Mouse (Mus musculus): ENCODE data around the gene Nop10. TPM values are rescaled to one million over a fixed set of nuclear protein-coding genes. Genes with fewer than 3 reads are reported as not detected.

The Nop10 gene
- polyA plus RNA-seq, 1 experiment = 108 TPM

GRCm38 (mm10) chr2:112247323-112247722 is 14.4 kb upstream of the Nop10 start:
- no peak for TF ChIP-seq CTCF (IDR thresholded peaks at IDR 0.05; ENCODE audit: control insufficient read depth, insufficient read depth, insufficient replicate concordance, low read depth, low read length)
- TF ChIP-seq POLR2A (IDR thresholded peaks at IDR 0.05; ENCODE audit: control insufficient read depth, low read depth, low read length) = no peak
- Histone ChIP-seq H3K27ac (ENCODE audit: control insufficient read depth, insufficient read depth, low read depth, low read length) (no peak overlapping the region), H3K4me3 (ENCODE audit: control insufficient read depth, low read depth, low read length) (no peak overlapping the region), H3K36me3 (ENCODE audit: control insufficient read depth, insufficient read depth, low read length) (no peaks in the 10 kb centered on the region; the same call in 1 of the 2 replicates), H3K27me3 (ENCODE audit: control insufficient read depth, insufficient read depth, low read length) (no peaks in the 10 kb centered on the region), H3K4me1 (ENCODE audit: control insufficient read depth, insufficient read depth, low read length) (no peaks in the 10 kb centered on the region)

GRCm38 (mm10) chr2:112249780-112250453 is 11.8 kb upstream of the Nop10 start:
- no peaks in the 10 kb centered on the region; the same call in 1 of the 2 replicates for H3K36me3 ChIP-seq (ENCODE audit: control insufficient read depth, insufficient read depth, low read length)
- no peak overlapping the region for H3K27ac ChIP-seq (ENCODE audit: control insufficient read depth, insufficient read depth, low read depth, low read length)
- no peak for TF ChIP-seq CTCF (IDR thresholded peaks at IDR 0.05; ENCODE audit: control insufficient read depth, insufficient read depth, insufficient replicate concordance, low read depth, low read length)
- TF ChIP-seq POLR2A (IDR thresholded peaks at IDR 0.05; ENCODE audit: control insufficient read depth, low read depth, low read length) = no peak
- H3K4me3 ChIP-seq (ENCODE audit: control insufficient read depth, low read depth, low read length) = no peak overlapping the region
- no peaks in the 10 kb centered on the region for H3K4me1 ChIP-seq (ENCODE audit: control insufficient read depth, insufficient read depth, low read length)
- H3K27me3 ChIP-seq (ENCODE audit: control insufficient read depth, insufficient read depth, low read length) = no peaks in the 10 kb centered on the region

- Histone ChIP-seq H3K4me1 (ENCODE audit: control insufficient read depth, insufficient read depth, low read length) (peaks cover 11% of the 10 kb centered on the region), H3K4me3 (ENCODE audit: control insufficient read depth, low read depth, low read length) (no peak overlapping the region), H3K27me3 (ENCODE audit: control insufficient read depth, insufficient read depth, low read length) (no peaks in the 10 kb centered on the region), H3K27ac (ENCODE audit: control insufficient read depth, insufficient read depth, low read depth, low read length) (no peak overlapping the region), H3K36me3 (ENCODE audit: control insufficient read depth, insufficient read depth, low read length) (no peaks in the 10 kb centered on the region)
- TF ChIP-seq CTCF (IDR thresholded peaks at IDR 0.05; ENCODE audit: control insufficient read depth, insufficient read depth, insufficient replicate concordance, low read depth, low read length) (no peak), POLR2A (IDR thresholded peaks at IDR 0.05; ENCODE audit: control insufficient read depth, low read depth, low read length) (no peak)
Observed at GRCm38 (mm10) chr2:112254675-112255515, 6.8 kb upstream of the Nop10 start.

GRCm38 (mm10) chr2:112259241-112259962 is 2.3 kb upstream of the Nop10 start, which contains the start of gene Nutm1:
Gene Nutm1, minus strand, starts transcription at chr2:112259291.
- peak within 1 kb of the TSS; percentile 65 for H3K4me3 ChIP-seq (ENCODE audit: control insufficient read depth, low read depth, low read length)

GRCm38 (mm10) chr2:112262779-112263295 is 1.1 kb downstream of the Nop10 start:
- peaks cover 2% of the 10 kb centered on the region for H3K36me3 ChIP-seq (ENCODE audit: control insufficient read depth, insufficient read depth, low read length)
- H3K4me1 ChIP-seq (ENCODE audit: control insufficient read depth, insufficient read depth, low read length) = peaks cover 11% of the 10 kb centered on the region
- H3K27me3 ChIP-seq (ENCODE audit: control insufficient read depth, insufficient read depth, low read length) = no peaks in the 10 kb centered on the region
- H3K27ac ChIP-seq (ENCODE audit: control insufficient read depth, insufficient read depth, low read depth, low read length) = no peak overlapping the region; the same call in 1 of the 2 replicates
- H3K4me3 ChIP-seq (ENCODE audit: control insufficient read depth, low read depth, low read length) = peak overlapping the region; percentile 89; the same call in 1 of the 2 replicates
- TF ChIP-seq CTCF (IDR thresholded peaks at IDR 0.05; ENCODE audit: control insufficient read depth, insufficient read depth, insufficient replicate concordance, low read depth, low read length) = no peak

More at GRCm38 (mm10) chr2:112259241-112259962, 2.3 kb upstream of the Nop10 start, which contains the start of gene Nutm1:
- Histone ChIP-seq H3K4me1 (ENCODE audit: control insufficient read depth, insufficient read depth, low read length) (peaks cover 13% of the 10 kb centered on the region), H3K27me3 (ENCODE audit: control insufficient read depth, insufficient read depth, low read length) (no peaks in the 10 kb centered on the region), H3K36me3 (ENCODE audit: control insufficient read depth, insufficient read depth, low read length) (no peaks in the 10 kb centered on the region), H3K27ac (ENCODE audit: control insufficient read depth, insufficient read depth, low read depth, low read length) (no peak within 1 kb of the TSS)
- TF ChIP-seq CTCF (IDR thresholded peaks at IDR 0.05; ENCODE audit: control insufficient read depth, insufficient read depth, insufficient replicate concordance, low read depth, low read length) (no peak), POLR2A (IDR thresholded peaks at IDR 0.05; ENCODE audit: control insufficient read depth, low read depth, low read length) (no peak)

- no peak for TF ChIP-seq CTCF (IDR thresholded peaks at IDR 0.05; ENCODE audit: control insufficient read depth, insufficient read depth, insufficient replicate concordance, low read depth, low read length)
- TF ChIP-seq POLR2A (IDR thresholded peaks at IDR 0.05; ENCODE audit: control insufficient read depth, low read depth, low read length) = no peak
- Histone ChIP-seq H3K27me3 (ENCODE audit: control insufficient read depth, insufficient read depth, low read length) (no peaks in the 10 kb centered on the region), H3K4me3 (ENCODE audit: control insufficient read depth, low read depth, low read length) (no peak overlapping the region; the same call in 1 of the 2 replicates), H3K36me3 (ENCODE audit: control insufficient read depth, insufficient read depth, low read length) (peaks cover 2% of the 10 kb centered on the region), H3K27ac (ENCODE audit: control insufficient read depth, insufficient read depth, low read depth, low read length) (no peak overlapping the region), H3K4me1 (ENCODE audit: control insufficient read depth, insufficient read depth, low read length) (peaks cover 11% of the 10 kb centered on the region)
Observed at GRCm38 (mm10) chr2:112264364-112264763, 2.6 kb downstream of the Nop10 start.

Measured in testis, adult 2 months (tissue).